ENCODE assay signal across 9 mouse cellular contexts in the genomic region with DNA sequence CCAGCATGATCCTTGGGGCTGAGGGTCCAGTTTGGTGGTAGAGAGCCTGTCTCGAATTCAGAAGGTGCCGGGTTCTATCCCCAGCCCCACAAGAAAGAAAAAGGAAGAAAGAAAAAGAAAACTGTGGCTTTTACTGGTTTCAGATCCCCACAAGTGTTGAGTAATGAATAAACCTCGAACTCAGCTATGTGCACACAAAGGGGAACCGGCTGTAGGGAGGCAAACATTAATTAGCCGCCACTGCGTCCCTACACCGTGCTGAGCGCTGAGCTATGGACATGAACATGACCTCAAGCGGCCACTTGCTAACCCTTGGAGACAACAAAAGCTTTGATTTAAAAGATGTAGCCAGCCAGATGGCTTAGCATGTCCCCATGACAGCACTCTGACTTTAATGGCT. TPM values are rescaled to one million over a fixed set of nuclear protein-coding genes. Genes with fewer than 3 reads are reported as not detected.
DNase-seq lines count a peak whose midpoint lies in the region; ATAC-seq and TF ChIP-seq lines count a peak whose summit lies in the region.
"Had no signal": no experiment of that assay in that cellular context is flagged by ENCODE, and none has a peak within 500 bp of the region (broad histone marks: within the 10 kb centered on the region; RNA-seq: fewer than 3 reads in every experiment).

No protein-coding gene starts in this region.

- peaks cover 50% of the 10 kb centered on the region for H3K4me1 ChIP-seq in spleen, adult 2 months (ENCODE audit: control insufficient read depth, insufficient read depth, insufficient read length)
- H3K4me1 ChIP-seq in liver, embryonic 16.5 days (ENCODE audit: control insufficient read depth, low read depth, low read length): peaks cover 88% of the 10 kb centered on the region
- H3K4me1 ChIP-seq in stomach, embryonic 16.5 days (ENCODE audit: control insufficient read depth, insufficient read depth, low read length): peaks cover 49% of the 10 kb centered on the region

- WGBS in spleen, adult 2 months: 18% methylated on average over 9 of the region's 9 CpGs
- 53% methylated on average over 9 of the region's 9 CpGs for WGBS in liver, embryonic 16.5 days (ENCODE audit: insufficient replicate concordance)
- 58% methylated on average over 9 of the region's 9 CpGs for whole genome bisulfite sequencing in stomach, embryonic 16.5 days

- no peaks in the 10 kb centered on the region for H3K36me3 ChIP-seq in spleen, adult 2 months (ENCODE audit: control insufficient read depth, insufficient read depth, low read length)
- peaks cover 6% of the 10 kb centered on the region; the same call in 1 of the 2 replicates for H3K36me3 ChIP-seq in liver, embryonic 16.5 days (ENCODE audit: control insufficient read depth, insufficient read depth)
- H3K36me3 ChIP-seq in stomach, embryonic 16.5 days (ENCODE audit: control insufficient read depth, insufficient read depth, low read length): no peaks in the 10 kb centered on the region; the same call in 1 of the 2 replicates

- H3K4me3 ChIP-seq in gastrocnemius, adult 2 months: no peak overlapping the region
- no peak overlapping the region for H3K4me3 ChIP-seq in spleen, adult 2 months (ENCODE audit: extremely low read depth, insufficient read depth, insufficient read length)
- H3K4me3 ChIP-seq in liver, embryonic 16.5 days (ENCODE audit: low read depth, low read length): no peak overlapping the region
- no peak overlapping the region for H3K4me3 ChIP-seq in stomach, embryonic 16.5 days (replicated peaks; ENCODE audit: low read length)

- DNase-seq in gastrocnemius, adult 2 months: no peak
- DNase-seq in gastrocnemius, postnatal 36 days: no peak
- DNase-seq in spleen, adult 2 months (ENCODE audit: low read depth in 1 of 2, low spot score in 2 of 2): no peak
- no peak for DNase-seq in spleen, adult 12 weeks (ENCODE audit: low spot score)
- no peak for DNase-seq in thymus, postnatal 10 days (ENCODE audit: low spot score in 2 of 2)
- DNase-seq in lung, postnatal 10 days: no peak
- DNase-seq: lung, adult 2 months had no signal

- H3K27me3 ChIP-seq in spleen, adult 2 months (ENCODE audit: control insufficient read depth, insufficient read depth, low read length): no peaks in the 10 kb centered on the region
- H3K27me3 ChIP-seq in liver, embryonic 16.5 days (ENCODE audit: control insufficient read depth, insufficient read depth, low read depth, low read length): no peaks in the 10 kb centered on the region
- no peaks in the 10 kb centered on the region for H3K27me3 ChIP-seq in stomach, embryonic 16.5 days (ENCODE audit: control insufficient read depth, insufficient read depth, low read length)

- intact Hi-C loops in gastrocnemius, adult 2 months (cut with DNase I): no loop called here
- intact Hi-C loops in gastrocnemius, postnatal 36 days (cut with DNase I): no loop called here

- H3K4me2 ChIP-seq in liver, embryonic 16.5 days (ENCODE audit: low read depth, low read length): no peak overlapping the region
- H3K4me2 ChIP-seq in stomach, embryonic 16.5 days (ENCODE audit: low read depth, low read length): no peak overlapping the region

- no peak for TF ChIP-seq CTCF in gastrocnemius, adult 2 months (IDR thresholded peaks at IDR 0.05)
- no peak for TF ChIP-seq CTCF in spleen, adult 2 months (IDR thresholded peaks at IDR 0.05; ENCODE audit: extremely low read depth, insufficient read depth, insufficient read length, insufficient replicate concordance)

- H3K9me3 ChIP-seq in liver, embryonic 16.5 days (replicated peaks; ENCODE audit: control insufficient read depth, low read length): no peaks in the 10 kb centered on the region
- H3K9me3 ChIP-seq in stomach, embryonic 16.5 days (replicated peaks; ENCODE audit: control insufficient read depth, low read length): no peaks in the 10 kb centered on the region

- 0 out of 2 replicates have a peak, but pooled peaks have one; percentile 50 for ATAC-seq in liver, embryonic 16.5 days (ENCODE audit: low read depth)
- no peak for ATAC-seq in stomach, embryonic 16.5 days (ENCODE audit: insufficient read depth, low FRiP score)

- H3K27ac ChIP-seq in gastrocnemius, adult 2 months: peak overlapping the region; percentile 70; the same call in 1 of the 2 replicates
- H3K27ac ChIP-seq in spleen, adult 2 months (ENCODE audit: insufficient read depth, low read length): peak overlapping the region; percentile 66
- peak overlapping the region; percentile 60 for H3K27ac ChIP-seq in liver, embryonic 16.5 days (ENCODE audit: low read length)
- peak overlapping the region; percentile 17; the same call in 1 of the 2 replicates for H3K27ac ChIP-seq in stomach, embryonic 16.5 days (ENCODE audit: low read length)

- TF ChIP-seq POLR2A in spleen, adult 2 months (IDR thresholded peaks at IDR 0.05; ENCODE audit: low read depth, low read length): no peak

- no peak overlapping the region; the same call in 1 of the 2 replicates for H3K9ac ChIP-seq in liver, embryonic 16.5 days (ENCODE audit: low read depth, low read length)
- H3K9ac ChIP-seq in stomach, embryonic 16.5 days (ENCODE audit: low read length): no peak overlapping the region; the same call in 1 of the 2 replicates

RNA-seq across cellular contexts. Expression of a gene that starts 6.9 kb away (rescaled TPM):
- total RNA-seq in gastrocnemius, adult 2 months (2021): 1 to 10 TPM; 4.1 to 6.2 TPM
- total RNA-seq in gastrocnemius, postnatal 36 days (2021): 1 to 10 TPM; 4.7 to 4.8 TPM
- polyA plus RNA-seq in spleen, adult 2 months (2012; rRNA removed): 58.1 and 72.8 TPM in 2 replicates
- 14.3 and 16.3 TPM in 2 replicates for polyA plus RNA-seq in liver, embryonic 16.5 days (2015; fragmentation: Nextera tagmentation; extraction: Ambion mirVana)
- 39.6 and 44.4 TPM in 2 replicates for polyA plus RNA-seq in stomach, embryonic 16.5 days (2015; fragmentation: Nextera tagmentation; extraction: Ambion mirVana)

RNA-seq across cellular contexts. Expression of a gene that starts 51.7 kb away (rescaled TPM):
- total RNA-seq in gastrocnemius, adult 2 months (2021): 10 to 100 TPM in 1 of 2 experiments, 1 to 10 TPM in 1; 5.6 to 14.3 TPM
- 1 to 10 TPM; 7.2 to 8.1 TPM for total RNA-seq in gastrocnemius, postnatal 36 days (2021)
- polyA plus RNA-seq in spleen, adult 2 months (2012; rRNA removed): 46.3 and 59.2 TPM in 2 replicates
- 12.4 and 16.3 TPM in 2 replicates for polyA plus RNA-seq in liver, embryonic 16.5 days (2015; fragmentation: Nextera tagmentation; extraction: Ambion mirVana)
- polyA plus RNA-seq in stomach, embryonic 16.5 days (2015; fragmentation: Nextera tagmentation; extraction: Ambion mirVana): 31.2 and 35.2 TPM in 2 replicates

Comparison
In these comparisons a context has a peak if more than half of its experiments do, and no peak if none do; other contexts are left out.
1. H3K27ac ChIP-seq: peak in every context shown above with its lines; median percentile 70 in gastrocnemius, adult 2 months; 66 in spleen, adult 2 months; 60 in liver, embryonic 16.5 days; 17 in stomach, embryonic 16.5 days.